Mouse (Mus musculus) spleen, postnatal 4 days (tissue): ENCODE measurements around the gene Vrk3.

Source experiments
- DNase-seq, 2 experiments: peaks; one replicate each; pipeline ENCODE4 v3.0.0; 2022; ENCODE audit warnings: low spot score in 2 of 2

Vrk3 gene

GRCm38 (mm10) chr7:44760366-44760765 lies 12.2 kb downstream of the Vrk3 start:
- DNase-seq = no peak

- peak; percentile 67 to 71 for DNase-seq
These were observed 19.9 kb downstream of the Vrk3 start for GRCm38 (mm10) chr7:44768129-44768528.

GRCm38 (mm10) chr7:44770046-44770578 lies 21.9 kb downstream of the Vrk3 start:
- DNase-seq = peak; percentile 58 to 81

- peak in 1 of 2 experiments; percentile 28 for DNase-seq
These were observed 24.5 kb downstream of the Vrk3 start for GRCm38 (mm10) chr7:44772591-44773204.

GRCm38 (mm10) chr7:44776849-44777498 lies 28.8 kb downstream of the Vrk3 start:
- DNase-seq = peak; percentile 6 to 53

GRCm38 (mm10) chr7:44780101-44780500 lies 31.9 kb downstream of the Vrk3 start:
- DNase-seq = peak; percentile 3 to 29

- peak; percentile 9 to 56 for DNase-seq
These were observed 41.3 kb downstream of the Vrk3 start for GRCm38 (mm10) chr7:44789531-44789930.

- DNase-seq = peak; percentile 6 to 49
These were observed 41.9 kb downstream of the Vrk3 start for GRCm38 (mm10) chr7:44790066-44790465.

- DNase-seq = peak in 1 of 2 experiments; percentile 22
These were observed 44.6 kb downstream of the Vrk3 start for GRCm38 (mm10) chr7:44792781-44793180.

GRCm38 (mm10) chr7:44808927-44809326 lies 60.7 kb downstream of the Vrk3 start:
- peak; percentile 2 to 11 for DNase-seq

- peak; percentile 5 to 32 for DNase-seq
These were observed 61.3 kb downstream of the Vrk3 start for GRCm38 (mm10) chr7:44809466-44809865.

- peak; percentile 4 to 38 for DNase-seq
These were observed 62.2 kb downstream of the Vrk3 start for GRCm38 (mm10) chr7:44810365-44810764.

GRCm38 (mm10) chr7:44810819-44811557 lies 62.8 kb downstream of the Vrk3 start:
- peak; percentile 6 to 41 for DNase-seq

GRCm38 (mm10) chr7:44812651-44813325 lies 64.6 kb downstream of the Vrk3 start:
- peak; percentile 10 to 60 for DNase-seq

- DNase-seq = peak; percentile 7 to 47
These were observed 65.8 kb downstream of the Vrk3 start for GRCm38 (mm10) chr7:44813985-44814384.

- peak; percentile 10 to 58 for DNase-seq
These were observed 66.2 kb downstream of the Vrk3 start for GRCm38 (mm10) chr7:44814423-44814822.

- DNase-seq = peak; percentile 17 to 68
These were observed 66.8 kb downstream of the Vrk3 start for GRCm38 (mm10) chr7:44814952-44815553.

- peak; percentile 97 to 100 for DNase-seq
These were observed 67.7 kb downstream of the Vrk3 start, which contains the start of the genes Nup62 and Il4i1 for GRCm38 (mm10) chr7:44815721-44816469. Gene Nup62, plus strand, starts transcription at chr7:44816088. Gene Il4i1, plus strand, starts transcription at chr7:44816387.

- no peak for DNase-seq
These were observed 68.3 kb downstream of the Vrk3 start, which contains the start of gene Atf5 for GRCm38 (mm10) chr7:44816470-44817021. Gene Atf5, minus strand, starts transcription at chr7:44816658.

- DNase-seq = no peak
These were observed 69.2 kb downstream of the Vrk3 start for GRCm38 (mm10) chr7:44817441-44817840.
